Mouse (Mus musculus) kidney, postnatal 25 days (tissue): ENCODE data around the gene Bola1.
"Not testable (repeated sequence)": the region's sequence is repeated elsewhere in the genome, so short reads cannot be mapped to it uniquely, and the experiment has no call there.

Source experiments
- DNase-seq, 2 experiments: peaks; one replicate each; pipeline ENCODE4 v3.0.0; 2021; ENCODE audit warnings: mixed read lengths in 2 of 2

Bola1 gene

GRCm38 (mm10) chr3:96178902-96179301, 40.6 kb downstream of the Bola1 start:
- DNase-seq: no peak

- no peak for DNase-seq
Measured at GRCm38 (mm10) chr3:96178427-96178826, 41.1 kb downstream of the Bola1 start.

GRCm38 (mm10) chr3:96175251-96175650, 44.3 kb downstream of the Bola1 start:
- DNase-seq: no peak

- DNase-seq: not testable (repeated sequence)
Measured at GRCm38 (mm10) chr3:96174042-96174441, 45.5 kb downstream of the Bola1 start.

GRCm38 (mm10) chr3:96173185-96173584, 46.3 kb downstream of the Bola1 start:
- DNase-seq: no peak

- DNase-seq: peak; percentile 90 to 94
Measured at GRCm38 (mm10) chr3:96172197-96173178, 47.0 kb downstream of the Bola1 start, which contains the start of gene Sf3b4. Gene Sf3b4 (plus strand): TSS chr3:96172332.

- no peak for DNase-seq
Measured at GRCm38 (mm10) chr3:96171583-96172196, 47.8 kb downstream of the Bola1 start.

GRCm38 (mm10) chr3:96170976-96171545, 48.4 kb downstream of the Bola1 start:
- peak in 1 of 2 experiments; percentile 41 for DNase-seq

- DNase-seq: peak in 1 of 2 experiments; percentile 40
Measured at GRCm38 (mm10) chr3:96170276-96170675, 49.2 kb downstream of the Bola1 start.

GRCm38 (mm10) chr3:96168466-96169158, 50.9 kb downstream of the Bola1 start:
- DNase-seq: no peak

- no peak for DNase-seq
Measured at GRCm38 (mm10) chr3:96163040-96163439, 56.5 kb downstream of the Bola1 start.

- peak; percentile 67 to 71 for DNase-seq
Measured at GRCm38 (mm10) chr3:96161869-96162840, 57.4 kb downstream of the Bola1 start, which contains the start of gene Mtmr11. Gene Mtmr11 (plus strand): TSS chr3:96162004.

GRCm38 (mm10) chr3:96160803-96161516, 58.5 kb downstream of the Bola1 start:
- DNase-seq: peak; percentile 90 to 94

- DNase-seq: peak; percentile 66 to 86
Measured at GRCm38 (mm10) chr3:96160222-96160802, 59.2 kb downstream of the Bola1 start.

GRCm38 (mm10) chr3:96159820-96160219, 59.7 kb downstream of the Bola1 start:
- DNase-seq: no peak

GRCm38 (mm10) chr3:96155501-96155900, 64.0 kb downstream of the Bola1 start:
- no peak for DNase-seq

- DNase-seq: no peak
Measured at GRCm38 (mm10) chr3:96152611-96153010, 66.9 kb downstream of the Bola1 start.

GRCm38 (mm10) chr3:96151836-96152235, 67.7 kb downstream of the Bola1 start:
- DNase-seq: no peak

GRCm38 (mm10) chr3:96147950-96148349, 71.6 kb downstream of the Bola1 start:
- DNase-seq: peak; percentile 33 to 74
